Mouse (Mus musculus) liver, embryonic 14.5 days (tissue): ENCODE results near the gene Comtd1.

Source experiments
- CTCF ChIP-seq: IDR thresholded peaks from 2 replicates; pipeline ENCODE4 v1.5.1; 2016; ENCODE audit warnings: antibody characterized with exemption, low read depth, control low read depth
- EP300 ChIP-seq: IDR thresholded peaks from 2 replicates; pipeline ENCODE4 v1.6.1; 2016; ENCODE audit warnings: antibody characterized with exemption, low read depth

GRCm38 (mm10) chr14:21813847-21814246 lies 34.9 kb downstream of the Comtd1 start:
- TF ChIP-seq CTCF = no peak
- no peak for TF ChIP-seq EP300
